In the genomic region with DNA sequence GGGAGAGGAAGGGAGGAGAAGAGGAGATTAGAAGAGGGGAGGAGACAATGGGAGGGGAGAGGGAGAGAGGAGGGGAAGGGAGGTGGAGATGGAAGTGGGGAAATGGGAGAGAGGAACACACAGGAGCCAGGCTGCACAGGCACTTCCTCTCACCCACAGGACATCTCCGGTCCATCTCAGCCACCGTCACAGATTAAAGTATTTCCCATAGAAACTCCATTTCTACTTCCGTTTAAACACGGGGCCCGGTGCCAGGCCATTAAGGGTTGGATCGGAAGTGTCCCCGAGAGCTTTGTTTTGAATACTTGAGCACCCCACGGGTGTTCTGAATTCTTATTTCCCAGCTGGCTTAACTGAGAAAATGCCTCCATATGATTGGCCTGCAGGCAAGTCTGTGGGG, we compare ENCODE assay signal across 9 mouse cellular contexts.
DNase-seq lines count a peak whose midpoint lies in the region; ATAC-seq and TF ChIP-seq lines count a peak whose summit lies in the region.
"Had no signal": no experiment of that assay in that cellular context is flagged by ENCODE, and none has a peak within 500 bp of the region (broad histone marks: within the 10 kb centered on the region; RNA-seq: fewer than 3 reads in every experiment).

No protein-coding gene starts in this region.

- no peak for TF ChIP-seq CTCF in kidney, adult 2 months (conservative IDR thresholded peaks at IDR 0.05; ENCODE audit: insufficient read depth, insufficient read length, low read depth, low read length)

- peaks cover 40% of the 10 kb centered on the region for H3K4me1 ChIP-seq in forebrain, embryonic 10.5 days
- H3K4me1 ChIP-seq in forebrain, embryonic 12.5 days = peaks cover 9% of the 10 kb centered on the region
- H3K4me1 ChIP-seq in kidney, adult 2 months (ENCODE audit: control insufficient read depth, insufficient read depth, low read length) = peaks cover 17% of the 10 kb centered on the region

- no peak overlapping the region for H3K4me2 ChIP-seq in forebrain, embryonic 12.5 days
- H3K4me2 ChIP-seq: limb, embryonic 13.5 days had no signal

- ATAC-seq in forebrain, embryonic 12.5 days (ENCODE audit: low FRiP score) = no peak

- H3K9me3 ChIP-seq in forebrain, embryonic 10.5 days = no peaks in the 10 kb centered on the region
- H3K9me3 ChIP-seq in forebrain, embryonic 12.5 days = no peaks in the 10 kb centered on the region
- H3K9me3 ChIP-seq: limb, embryonic 13.5 days had no signal

- WGBS in forebrain, embryonic 10.5 days = 61% methylated on average over 8 of the region's 8 CpGs
- 44% methylated on average over 8 of the region's 8 CpGs for WGBS in forebrain, embryonic 12.5 days
- WGBS in kidney, adult 2 months = 51% methylated on average over 8 of the region's 8 CpGs

- no peak for DNase-seq in forebrain, embryonic 10.5 days (ENCODE audit: extremely low spot score, low spot score)
- peak; percentile 70 to 72 for DNase-seq in heart, adult 18-20 months
- DNase-seq in kidney, adult 2 months = peak; percentile 87
- peak; percentile 83 for DNase-seq in lung, postnatal 36 days
- DNase-seq in thymus, postnatal 14 days = no peak
- DNase-seq in right cerebral cortex, postnatal 36 days (ENCODE audit: low spot score in 2 of 2) = no peak
- DNase-seq in left cerebral cortex, adult 18-20 months (ENCODE audit: low spot score in 2 of 2) = no peak

- H3K27ac ChIP-seq in forebrain, embryonic 10.5 days = 0 out of 2 replicates have a peak overlapping the region, but pooled peaks have one; percentile 35
- H3K27ac ChIP-seq in forebrain, embryonic 12.5 days = no peak overlapping the region
- H3K27ac ChIP-seq in kidney, adult 2 months (ENCODE audit: insufficient read depth, low read depth, low read length) = peak overlapping the region; percentile 32; the same call in 1 of the 2 replicates
- H3K27ac ChIP-seq: limb, embryonic 13.5 days had no signal

- no peaks in the 10 kb centered on the region for H3K36me3 ChIP-seq in forebrain, embryonic 10.5 days (replicated peaks)
- H3K36me3 ChIP-seq in forebrain, embryonic 12.5 days (replicated peaks) = no peaks in the 10 kb centered on the region
- no peaks in the 10 kb centered on the region for H3K36me3 ChIP-seq in kidney, adult 2 months (ENCODE audit: control insufficient read depth, insufficient read depth, low read length)
- H3K36me3 ChIP-seq: limb, embryonic 13.5 days had no signal

- no peak overlapping the region for H3K4me3 ChIP-seq in forebrain, embryonic 10.5 days
- H3K4me3 ChIP-seq in forebrain, embryonic 12.5 days (replicated peaks) = no peak overlapping the region
- H3K4me3 ChIP-seq in kidney, adult 2 months (ENCODE audit: insufficient read depth, low read depth, low read length) = no peak overlapping the region
- H3K4me3 ChIP-seq: limb, embryonic 13.5 days had no signal

- TF ChIP-seq POLR2A in kidney, adult 2 months (IDR thresholded peaks at IDR 0.05; ENCODE audit: low read depth, low read length) = no peak

- no peak overlapping the region for H3K9ac ChIP-seq in forebrain, embryonic 12.5 days
- H3K9ac ChIP-seq: limb, embryonic 13.5 days had no signal

- H3K27me3 ChIP-seq in forebrain, embryonic 10.5 days (ENCODE audit: poor library complexity, severe bottlenecking) = peaks cover 8% of the 10 kb centered on the region; the same call in 1 of the 2 replicates
- H3K27me3 ChIP-seq in forebrain, embryonic 12.5 days = 0 out of 2 replicates have a peak, but pooled peaks cover 11% of the 10 kb centered on the region
- H3K27me3 ChIP-seq in kidney, adult 2 months (replicated peaks; ENCODE audit: control insufficient read depth, insufficient read depth, low read length) = no peaks in the 10 kb centered on the region
- H3K27me3 ChIP-seq: limb, embryonic 13.5 days had no signal

Comparison
In these comparisons a context has a peak if more than half of its experiments do, and no peak if none do; other contexts are left out.
1. DNase-seq: peak in heart, adult 18-20 months (2 of 2), kidney, adult 2 months (single experiment) and lung, postnatal 36 days (single experiment); none in forebrain, embryonic 10.5 days (single experiment), thymus, postnatal 14 days (single experiment), right cerebral cortex, postnatal 36 days (0 of 2) and left cerebral cortex, adult 18-20 months (0 of 2).